Mouse (Mus musculus) C2C12 (cell line): ENCODE data around the gene Bpi.

Experiments
- CEBPB ChIP-seq: IDR thresholded peaks from one replicate; pipeline ENCODE4 v1.6.1; 2011; ENCODE audit warnings: low read depth, mild to moderate bottlenecking, control low read depth, moderate library complexity
- CTCF ChIP-seq: IDR thresholded peaks from one replicate; pipeline ENCODE4 v1.5.1; 2011; ENCODE audit not compliant: control insufficient read depth, insufficient read depth, insufficient read length
- MYOD1 ChIP-seq: IDR thresholded peaks from one replicate; pipeline ENCODE4 v1.6.1; 2011; ENCODE audit warnings: low read depth; ENCODE audit not compliant: control insufficient read depth, insufficient read length
- USF1 ChIP-seq: IDR thresholded peaks from one replicate; pipeline ENCODE4 v1.6.1; 2011; ENCODE audit warnings: low read depth, mild to moderate bottlenecking, control low read depth, moderate library complexity

- TF ChIP-seq CTCF (no peak), USF1 (no peak), CEBPB (no peak), MYOD1 (no peak)
Measured at GRCm38 (mm10) chr2:158324531-158325190, 66.8 kb downstream of the Bpi start.
